Mouse (Mus musculus): Measurements from ENCODE around the gene Tnc.

The Tnc gene

GRCm38 (mm10) chr4:64046831-64047493 is at the start of gene Tnc:
Gene Tnc, minus strand, starts transcription at chr4:64047015.
- DNase-seq: no peak

GRCm38 (mm10) chr4:64094221-64094620 is 47.4 kb upstream of the Tnc start:
- DNase-seq: peak; percentile 8

GRCm38 (mm10) chr4:64092857-64093256 is 46.0 kb upstream of the Tnc start:
- no peak for DNase-seq

GRCm38 (mm10) chr4:64089378-64089777 is 42.6 kb upstream of the Tnc start:
- no peak for DNase-seq

- DNase-seq: no peak
These were observed 40.9 kb upstream of the Tnc start for GRCm38 (mm10) chr4:64087675-64088074.

GRCm38 (mm10) chr4:64085993-64086567 is 39.3 kb upstream of the Tnc start:
- no peak for DNase-seq

- no peak for DNase-seq
These were observed 37.0 kb upstream of the Tnc start for GRCm38 (mm10) chr4:64083858-64084257.

- DNase-seq: no peak
These were observed 31.3 kb upstream of the Tnc start for GRCm38 (mm10) chr4:64078029-64078619.

GRCm38 (mm10) chr4:64076349-64077025 is 29.7 kb upstream of the Tnc start:
- no peak for DNase-seq

- DNase-seq: no peak
These were observed 27.9 kb upstream of the Tnc start for GRCm38 (mm10) chr4:64074725-64075124.

GRCm38 (mm10) chr4:64067394-64067793 is 20.6 kb upstream of the Tnc start:
- DNase-seq: no peak

- DNase-seq: no peak
These were observed 18.5 kb upstream of the Tnc start for GRCm38 (mm10) chr4:64065266-64065665.

- no peak for DNase-seq
These were observed 12.0 kb upstream of the Tnc start for GRCm38 (mm10) chr4:64058856-64059231.

- DNase-seq: no peak
These were observed 11.4 kb upstream of the Tnc start for GRCm38 (mm10) chr4:64058048-64058855.

- DNase-seq: no peak
These were observed 1.4 kb upstream of the Tnc start for GRCm38 (mm10) chr4:64048177-64048576.

GRCm38 (mm10) chr4:64043893-64044292 is 2.9 kb downstream of the Tnc start:
- DNase-seq: no peak

- no peak for DNase-seq
These were observed 3.4 kb downstream of the Tnc start for GRCm38 (mm10) chr4:64043371-64043770.

GRCm38 (mm10) chr4:64039091-64039490 is 7.7 kb downstream of the Tnc start:
- no peak for DNase-seq

GRCm38 (mm10) chr4:64037513-64037912 is 9.3 kb downstream of the Tnc start:
- DNase-seq: no peak

GRCm38 (mm10) chr4:64034724-64035123 is 12.1 kb downstream of the Tnc start:
- DNase-seq: no peak

GRCm38 (mm10) chr4:64033191-64033590 is 13.6 kb downstream of the Tnc start:
- DNase-seq: no peak

- DNase-seq: no peak
These were observed 17.3 kb downstream of the Tnc start for GRCm38 (mm10) chr4:64029486-64029885.

GRCm38 (mm10) chr4:64025591-64025990 is 21.2 kb downstream of the Tnc start:
- DNase-seq: no peak
